Mouse (Mus musculus) cerebellum, adult 9-10 months (tissue): ENCODE measurements around the gene Gsk3b.
"Not testable (repeated sequence)": the region's sequence is repeated elsewhere in the genome, so short reads cannot be mapped to it uniquely, and the experiment has no call there.

Experiments used
- DNase-seq: peaks from one replicate; pipeline ENCODE4 v3.0.0; 2022

The Gsk3b gene

GRCm38 (mm10) chr16:38191460-38191859, 102.7 kb downstream of the Gsk3b start:
- DNase-seq, result no peak

- no peak for DNase-seq
These were observed 103.8 kb downstream of the Gsk3b start for GRCm38 (mm10) chr16:38192640-38193039.

- DNase-seq, result peak; percentile 85
These were observed 108.5 kb downstream of the Gsk3b start for GRCm38 (mm10) chr16:38197299-38197698.

GRCm38 (mm10) chr16:38205272-38205671, 116.5 kb downstream of the Gsk3b start:
- no peak for DNase-seq

- DNase-seq, result not testable (repeated sequence)
These were observed 133.7 kb downstream of the Gsk3b start for GRCm38 (mm10) chr16:38222491-38222890.

- no peak for DNase-seq
These were observed 148.3 kb downstream of the Gsk3b start for GRCm38 (mm10) chr16:38236936-38237585.

GRCm38 (mm10) chr16:38239729-38240128, 150.9 kb downstream of the Gsk3b start:
- DNase-seq, result peak; percentile 34

GRCm38 (mm10) chr16:38240167-38240566, 151.4 kb downstream of the Gsk3b start:
- DNase-seq, result no peak

GRCm38 (mm10) chr16:38244111-38244510, 155.3 kb downstream of the Gsk3b start:
- DNase-seq, result no peak

GRCm38 (mm10) chr16:38245379-38245778, 156.6 kb downstream of the Gsk3b start:
- DNase-seq, result no peak

- DNase-seq, result no peak
These were observed 157.2 kb downstream of the Gsk3b start for GRCm38 (mm10) chr16:38245849-38246585.

GRCm38 (mm10) chr16:38248331-38248961, 159.6 kb downstream of the Gsk3b start:
- no peak for DNase-seq

GRCm38 (mm10) chr16:38250467-38250866, 161.7 kb downstream of the Gsk3b start:
- no peak for DNase-seq

- DNase-seq, result no peak
These were observed 165.2 kb downstream of the Gsk3b start for GRCm38 (mm10) chr16:38254001-38254400.

- DNase-seq, result no peak
These were observed 166.3 kb downstream of the Gsk3b start for GRCm38 (mm10) chr16:38255107-38255506.

GRCm38 (mm10) chr16:38255927-38256326, 167.1 kb downstream of the Gsk3b start:
- DNase-seq, result no peak

- no peak for DNase-seq
These were observed 182.8 kb downstream of the Gsk3b start for GRCm38 (mm10) chr16:38271601-38272000.

- no peak for DNase-seq
These were observed 183.7 kb downstream of the Gsk3b start for GRCm38 (mm10) chr16:38272483-38272882.

- DNase-seq, result no peak
These were observed 185.9 kb downstream of the Gsk3b start for GRCm38 (mm10) chr16:38274737-38275136.

GRCm38 (mm10) chr16:38279794-38280193, 191.0 kb downstream of the Gsk3b start:
- no peak for DNase-seq

GRCm38 (mm10) chr16:38280951-38281350, 192.2 kb downstream of the Gsk3b start:
- no peak for DNase-seq

- no peak for DNase-seq
These were observed 193.9 kb downstream of the Gsk3b start for GRCm38 (mm10) chr16:38282559-38283160.

GRCm38 (mm10) chr16:38283300-38283699, 194.5 kb downstream of the Gsk3b start:
- no peak for DNase-seq

GRCm38 (mm10) chr16:38285801-38286200, 197.0 kb downstream of the Gsk3b start:
- DNase-seq, result no peak
